Mouse (Mus musculus) limb, embryonic 14.5 days (tissue): Measurements from ENCODE around the gene Calm3. TPM values are rescaled to one million over a fixed set of nuclear protein-coding genes. Genes with fewer than 3 reads are reported as not detected.

Source experiments
- ATAC-seq: fragments of 200-750 bp; cut with Nextera tagmentation; 2 replicates; pipeline ENCODE4 v1.8.0; 2017; ENCODE audit warnings: low read depth, moderate number of reproducible peaks, moderate TSS enrichment; ENCODE audit not compliant: low FRiP score
- DNase-seq: peaks from one replicate; pipeline ENCODE4 v3.0.0-alpha.2; 2015; ENCODE audit warnings: low spot score
- H3K27ac ChIP-seq: fragments of 300-500 bp; sonication (generic); replicated peaks from 2 replicates; pipeline ENCODE4 v1.5.1; 2014; ENCODE audit warnings: low read depth, mild to moderate bottlenecking, low read length, moderate library complexity, mixed read lengths
- H3K27me3 ChIP-seq: fragments of 300-500 bp; sonication (generic); 2 replicates; pipeline ENCODE4 v1.6.1; 2014; ENCODE audit warnings: low read length, mixed read lengths; ENCODE audit not compliant: control insufficient read depth, insufficient read depth
- H3K36me3 ChIP-seq: fragments of 300-500 bp; sonication (generic); 2 replicates; pipeline ENCODE4 v1.6.1; 2014; ENCODE audit warnings: mild to moderate bottlenecking, low read length, moderate library complexity, mixed read lengths; ENCODE audit not compliant: control insufficient read depth, insufficient read depth
- H3K4me1 ChIP-seq: fragments of 300-500 bp; sonication (generic); 2 replicates; pipeline ENCODE4 v1.6.1; 2014; ENCODE audit warnings: antibody characterized with exemption, low read length, mixed read lengths; ENCODE audit not compliant: control insufficient read depth, insufficient read depth
- H3K4me2 ChIP-seq: fragments of 300-500 bp; sonication (generic); replicated peaks from 2 replicates; pipeline ENCODE4 v1.6.1; 2014; ENCODE audit warnings: low read depth, mild to moderate bottlenecking, low read length, moderate library complexity; ENCODE audit not compliant: severe bottlenecking
- H3K4me3 ChIP-seq: fragments of 300-500 bp; sonication (generic); replicated peaks from 2 replicates; pipeline ENCODE4 v1.5.1; 2014; ENCODE audit warnings: low read length
- H3K9ac ChIP-seq: fragments of 300-500 bp; sonication (generic); 2 replicates; pipeline ENCODE4 v1.6.1; 2014; ENCODE audit warnings: mild to moderate bottlenecking, low read depth, low read length, moderate library complexity; ENCODE audit not compliant: severe bottlenecking
- H3K9me3 ChIP-seq: fragments of 300-500 bp; sonication (generic); 2 replicates; pipeline ENCODE4 v1.6.1; 2016; ENCODE audit warnings: low read length; ENCODE audit not compliant: control insufficient read depth
- POLR2A ChIP-seq: fragments of 200-500 bp; IDR thresholded peaks from 2 replicates; pipeline ENCODE4 v1.8.0; 2012; ENCODE audit warnings: inconsistent platforms, mild to moderate bottlenecking, moderate library complexity, borderline replicate concordance; ENCODE audit not compliant: insufficient read depth, insufficient read length; ENCODE audit errors: extremely low read depth
- WGBS: fragments of 180-500 bp; shearing (Covaris S2); extraction: QIAGEN DNeasy Blood & Tissue Kit; methylation state at CpG from one replicate; pipeline ENCODE4 v1.1.7; 2014; 5-methylcytosine and 5-hydroxymethylcytosine counted together
- polyA plus RNA-seq, 2 experiments: library from polyadenylated mRNA; depleted of rRNA in 1 of 2; stranded (reverse) in 1 of 2; unstranded in 1 of 2; fragments of >200 nt; fragmentation: Nextera tagmentation in 1 of 2; extraction: Ambion mirVana in 1 of 2; gene quantifications; 2 replicates each; pipeline versions ENCODE4 v1.2.1 to v1.2.3; 2012 to 2014

Gene Calm3
- polyA plus RNA-seq, 2 experiments, result 156 to 281 TPM

DNA sequence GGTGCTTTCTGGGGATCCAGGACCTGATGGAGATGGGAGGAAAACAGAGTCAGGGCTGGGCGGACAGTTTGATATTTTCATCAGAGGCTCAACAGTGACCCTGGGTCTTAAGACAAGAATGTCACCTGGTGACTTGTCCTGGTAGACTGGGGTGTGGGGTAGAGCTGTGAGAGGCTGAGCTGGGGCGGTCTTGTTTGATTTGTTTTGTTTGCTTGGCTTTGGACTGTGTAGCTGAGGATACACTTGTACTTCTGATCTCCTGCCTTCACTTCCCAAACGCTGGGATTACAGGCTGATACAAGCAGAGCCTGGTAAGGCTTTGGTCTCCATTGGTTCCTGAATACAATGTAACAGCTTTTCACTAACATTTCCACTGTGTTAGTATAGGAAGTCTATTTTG, 56.4 kb downstream of the Calm3 start:
- peaks cover 75% of the 10 kb centered on the region for H3K36me3 ChIP-seq
- no peak for DNase-seq
- H3K9me3 ChIP-seq, result no peaks in the 10 kb centered on the region
- H3K27me3 ChIP-seq, result no peaks in the 10 kb centered on the region
- WGBS, result 86% methylated on average over 3 of the region's 3 CpGs
- no peaks in the 10 kb centered on the region for H3K4me1 ChIP-seq
- no peak overlapping the region for H3K4me3 ChIP-seq
- no peak overlapping the region for H3K4me2 ChIP-seq
- no peak for ATAC-seq
- H3K9ac ChIP-seq, result no peak overlapping the region
- no peak for TF ChIP-seq POLR2A
- no peak overlapping the region for H3K27ac ChIP-seq

Other genes with a start within 250 kb of the Calm3 start
- gene Ceacam15, start 248.4 kb downstream of the Calm3 start, polyA plus RNA-seq (2012; rRNA removed), result not detected in 2 replicates
- gene Ceacam15, start 248.4 kb downstream of the Calm3 start, polyA plus RNA-seq (2014; fragmentation: Nextera tagmentation; extraction: Ambion mirVana), result not detected in 2 replicates
- gene Ceacam9, start 202.2 kb downstream of the Calm3 start, polyA plus RNA-seq (2012; rRNA removed), result 0.04 and 0.10 TPM in 2 replicates
- not detected in 2 replicates for gene Ceacam9, start 202.2 kb downstream of the Calm3 start, polyA plus RNA-seq (2014; fragmentation: Nextera tagmentation; extraction: Ambion mirVana)
- 271 and 297 TPM in 2 replicates for gene Ap2s1, start 185.7 kb downstream of the Calm3 start, polyA plus RNA-seq (2012; rRNA removed)
- gene Ap2s1, start 185.7 kb downstream of the Calm3 start, polyA plus RNA-seq (2014; fragmentation: Nextera tagmentation; extraction: Ambion mirVana), result 271 and 295 TPM in 2 replicates
- gene Slc1a5, start 142.8 kb downstream of the Calm3 start, polyA plus RNA-seq (2012; rRNA removed), result 80.3 and 96.1 TPM in 2 replicates
- 21.7 and 24.4 TPM in 2 replicates for gene Slc1a5, start 142.8 kb downstream of the Calm3 start, polyA plus RNA-seq (2014; fragmentation: Nextera tagmentation; extraction: Ambion mirVana)
- gene Strn4, start 108.2 kb downstream of the Calm3 start, polyA plus RNA-seq (2012; rRNA removed), result 197 and 280 TPM in 2 replicates
- gene Strn4, start 108.2 kb downstream of the Calm3 start, polyA plus RNA-seq (2014; fragmentation: Nextera tagmentation; extraction: Ambion mirVana), result 109 and 137 TPM in 2 replicates
- gene Fkrp, start 107.4 kb downstream of the Calm3 start, polyA plus RNA-seq (2012; rRNA removed), result 29.9 and 37.6 TPM in 2 replicates
- gene Fkrp, start 107.4 kb downstream of the Calm3 start, polyA plus RNA-seq (2014; fragmentation: Nextera tagmentation; extraction: Ambion mirVana), result 26.9 and 32.6 TPM in 2 replicates
- 35.9 and 48.9 TPM in 2 replicates for gene Prkd2, start 81.2 kb downstream of the Calm3 start, polyA plus RNA-seq (2012; rRNA removed)
- 19.2 and 22.1 TPM in 2 replicates for gene Prkd2, start 81.2 kb downstream of the Calm3 start, polyA plus RNA-seq (2014; fragmentation: Nextera tagmentation; extraction: Ambion mirVana)
- 64.3 and 89.3 TPM in 2 replicates for gene Dact3, start 48.8 kb downstream of the Calm3 start, polyA plus RNA-seq (2012; rRNA removed)
- gene Dact3, start 48.8 kb downstream of the Calm3 start, polyA plus RNA-seq (2014; fragmentation: Nextera tagmentation; extraction: Ambion mirVana), result 11.5 and 13.7 TPM in 2 replicates
- 63.3 and 92.7 TPM in 2 replicates for gene Gng8, start 32.3 kb downstream of the Calm3 start, polyA plus RNA-seq (2012; rRNA removed)
- 17.8 and 21.1 TPM in 2 replicates for gene Gng8, start 32.3 kb downstream of the Calm3 start, polyA plus RNA-seq (2014; fragmentation: Nextera tagmentation; extraction: Ambion mirVana)
- gene Ptgir, start 17.6 kb downstream of the Calm3 start, polyA plus RNA-seq (2012; rRNA removed), result 3.6 and 4.1 TPM in 2 replicates
- gene Ptgir, start 17.6 kb downstream of the Calm3 start, polyA plus RNA-seq (2014; fragmentation: Nextera tagmentation; extraction: Ambion mirVana), result 2.3 and 2.8 TPM in 2 replicates
- 12.8 and 13.9 TPM in 2 replicates for gene Pnmal2, start 20.6 kb upstream of the Calm3 start, polyA plus RNA-seq (2012; rRNA removed)
- 16.5 and 18.8 TPM in 2 replicates for gene Pnmal2, start 20.6 kb upstream of the Calm3 start, polyA plus RNA-seq (2014; fragmentation: Nextera tagmentation; extraction: Ambion mirVana)
- 0.33 and 0.49 TPM in 2 replicates for gene Pnmal1, start 35.6 kb upstream of the Calm3 start, polyA plus RNA-seq (2012; rRNA removed)
- 0.43 and 0.58 TPM in 2 replicates for gene Pnmal1, start 35.6 kb upstream of the Calm3 start, polyA plus RNA-seq (2014; fragmentation: Nextera tagmentation; extraction: Ambion mirVana)
- 0.29 and 0.34 TPM in 2 replicates for gene Gm42372, start 59.0 kb upstream of the Calm3 start, polyA plus RNA-seq (2012; rRNA removed)
- gene Gm42372, start 59.0 kb upstream of the Calm3 start, polyA plus RNA-seq (2014; fragmentation: Nextera tagmentation; extraction: Ambion mirVana), result 0.17 and 0.23 TPM in 2 replicates
- gene Ccdc8, start 68.6 kb upstream of the Calm3 start, polyA plus RNA-seq (2012; rRNA removed), result 39.7 and 40.7 TPM in 2 replicates
- 25.5 and 27.2 TPM in 2 replicates for gene Ccdc8, start 68.6 kb upstream of the Calm3 start, polyA plus RNA-seq (2014; fragmentation: Nextera tagmentation; extraction: Ambion mirVana)
- gene Ppp5c, start 103.8 kb upstream of the Calm3 start, polyA plus RNA-seq (2012; rRNA removed), result 193 and 237 TPM in 2 replicates
- 100 and 105 TPM in 2 replicates for gene Ppp5c, start 103.8 kb upstream of the Calm3 start, polyA plus RNA-seq (2014; fragmentation: Nextera tagmentation; extraction: Ambion mirVana)
- gene Hif3a, start 138.3 kb upstream of the Calm3 start, polyA plus RNA-seq (2012; rRNA removed), result 28.2 and 39.6 TPM in 2 replicates
- gene Hif3a, start 138.3 kb upstream of the Calm3 start, polyA plus RNA-seq (2014; fragmentation: Nextera tagmentation; extraction: Ambion mirVana), result 23.7 and 26.6 TPM in 2 replicates
- gene Psg16, start 149.9 kb upstream of the Calm3 start, polyA plus RNA-seq (2012; rRNA removed), result 0.23 TPM in 2 replicates
- 0.12 and 0.33 TPM in 2 replicates for gene Psg16, start 149.9 kb upstream of the Calm3 start, polyA plus RNA-seq (2014; fragmentation: Nextera tagmentation; extraction: Ambion mirVana)
- 0.10 TPM in 1 of 2 replicates, not detected in the other for gene Ceacam3, start 226.2 kb upstream of the Calm3 start, polyA plus RNA-seq (2012; rRNA removed)
- gene Ceacam3, start 226.2 kb upstream of the Calm3 start, polyA plus RNA-seq (2014; fragmentation: Nextera tagmentation; extraction: Ambion mirVana), result not detected in 2 replicates